Mouse (Mus musculus): Measurements from ENCODE around the gene Lrrc3. TPM values are rescaled to one million over a fixed set of nuclear protein-coding genes. Genes with fewer than 3 reads are reported as not detected.
"Not testable (repeated sequence)": the region's sequence is repeated elsewhere in the genome, so short reads cannot be mapped to it uniquely, and the experiment has no call there.

The Lrrc3 gene
- 3.5 and 4.7 TPM in 2 replicates for polyA plus RNA-seq (2015; fragmentation: Nextera tagmentation; extraction: Ambion mirVana)

DNA sequence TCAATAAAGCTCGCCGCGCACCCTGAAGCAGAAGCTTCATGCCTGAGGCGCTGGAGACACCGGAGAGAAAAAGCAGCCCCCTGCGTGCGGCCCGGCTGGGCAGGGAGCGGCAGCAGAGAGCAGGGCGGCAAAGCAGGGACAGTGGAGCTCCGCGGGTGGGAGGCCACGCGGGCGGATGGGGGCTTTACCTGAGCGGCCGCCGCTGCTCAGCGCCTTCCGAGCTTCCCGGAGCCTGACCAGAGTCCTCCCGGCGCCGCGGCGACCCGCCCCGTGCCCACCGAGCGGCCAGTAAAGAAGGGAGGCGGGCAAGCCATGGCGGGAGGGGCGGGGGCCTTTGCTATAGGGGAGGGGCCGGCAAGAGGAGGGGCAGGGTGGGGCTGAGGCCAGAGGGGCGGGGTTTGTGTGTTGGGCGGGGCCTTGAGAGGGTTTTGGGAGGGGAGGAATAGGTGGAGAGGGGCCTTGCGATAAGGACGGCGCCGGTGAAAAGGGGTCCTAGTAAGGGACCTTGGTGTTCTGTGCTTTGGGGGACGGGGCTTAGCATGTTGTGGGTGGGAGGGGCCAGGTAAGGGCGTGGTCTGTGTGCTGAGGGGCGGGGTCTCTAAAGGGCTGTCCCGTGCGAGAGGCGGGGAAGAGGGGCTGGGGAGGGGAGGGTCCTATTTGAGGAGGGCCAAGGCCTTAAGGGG lies at the start of gene Lrrc3:
Lrrc3 (minus strand) TSS at position 326 of the 683 bp plus-strand sequence.
- peak within 1 kb of the TSS; percentile 46 for H3K9ac ChIP-seq (ENCODE audit: low read length)
- under 1% methylated on average over 41 of the region's 46 CpGs for WGBS
- no peaks in the 10 kb centered on the region for H3K9me3 ChIP-seq (ENCODE audit: control insufficient read depth, low read length)
- peak within 1 kb of the TSS; percentile 69 for H3K4me2 ChIP-seq (ENCODE audit: low read depth, low read length)
- ATAC-seq (ENCODE audit: low read depth) = peak; percentile 87
- H3K4me3 ChIP-seq (ENCODE audit: low read length) = peak within 1 kb of the TSS; percentile 49
- H3K4me1 ChIP-seq (replicated peaks; ENCODE audit: control insufficient read depth, insufficient read depth, low read length) = peaks cover 12% of the 10 kb centered on the region
- H3K36me3 ChIP-seq (ENCODE audit: control insufficient read depth, insufficient read depth, low read length) = no peaks in the 10 kb centered on the region
- no peak within 1 kb of the TSS for H3K27ac ChIP-seq (ENCODE audit: low read length)
- no peaks in the 10 kb centered on the region for H3K27me3 ChIP-seq (ENCODE audit: control insufficient read depth, insufficient read depth, low read depth, low read length)

DNA sequence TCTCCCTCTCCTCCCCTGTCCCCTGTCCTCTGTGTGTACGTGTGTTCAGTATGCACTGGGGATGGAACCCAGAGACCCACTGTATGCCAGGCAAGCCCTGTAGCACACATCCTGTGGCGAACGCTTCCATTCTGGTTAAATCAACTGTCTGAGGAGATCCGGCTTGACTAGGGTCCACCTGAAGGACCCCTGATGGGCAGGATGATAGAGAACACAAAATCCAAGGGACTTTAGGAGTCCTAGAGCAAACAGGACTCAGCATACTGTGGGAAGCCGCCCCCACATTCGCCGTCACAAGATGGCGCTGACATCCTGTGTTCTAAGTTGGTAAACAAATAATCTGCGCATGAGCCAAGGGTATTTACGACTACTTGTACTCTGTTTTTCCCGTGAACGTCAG lies 48.1 kb upstream of the Lrrc3 start:
- H3K4me1 ChIP-seq (replicated peaks; ENCODE audit: control insufficient read depth, insufficient read depth, low read length); H3K4me3 ChIP-seq (ENCODE audit: low read length); H3K27me3 ChIP-seq (ENCODE audit: control insufficient read depth, insufficient read depth, low read depth, low read length); H3K4me2 ChIP-seq (ENCODE audit: low read depth, low read length); H3K9me3 ChIP-seq (ENCODE audit: control insufficient read depth, low read length); H3K9ac ChIP-seq (ENCODE audit: low read length); H3K36me3 ChIP-seq (ENCODE audit: control insufficient read depth, insufficient read depth, low read length); ATAC-seq (ENCODE audit: low read depth); H3K27ac ChIP-seq (ENCODE audit: low read length): not testable (repeated sequence)
- WGBS = 85% methylated on average over 8 of the region's 12 CpGs

DNA sequence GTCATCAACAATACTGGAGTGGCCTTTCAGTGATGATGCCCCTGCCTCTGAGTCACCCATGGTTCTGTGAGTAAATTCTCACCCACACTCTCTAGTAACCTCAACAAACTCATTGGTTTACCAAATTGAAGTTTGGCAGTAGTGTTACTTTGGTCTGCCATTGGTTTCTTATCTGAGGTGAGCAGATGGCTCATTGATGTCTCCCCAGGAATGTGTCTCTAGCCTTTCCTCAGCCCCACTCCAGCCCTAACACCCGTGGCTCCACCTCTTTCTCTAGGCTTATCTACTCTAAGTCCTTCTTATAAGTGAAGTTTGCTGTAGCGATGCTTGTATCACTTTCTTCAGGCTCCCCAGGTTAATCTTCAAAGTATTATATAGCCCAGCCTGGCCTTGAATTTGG lies 37.3 kb upstream of the Lrrc3 start:
- no peak overlapping the region for H3K4me3 ChIP-seq (ENCODE audit: low read length)
- H3K27ac ChIP-seq (ENCODE audit: low read length) = no peak overlapping the region
- no peaks in the 10 kb centered on the region for H3K27me3 ChIP-seq (ENCODE audit: control insufficient read depth, insufficient read depth, low read depth, low read length)
- 53% methylated on average over 2 of the region's 2 CpGs for WGBS
- H3K36me3 ChIP-seq (ENCODE audit: control insufficient read depth, insufficient read depth, low read length) = no peaks in the 10 kb centered on the region
- H3K9ac ChIP-seq (ENCODE audit: low read length) = no peak overlapping the region
- no peak overlapping the region for H3K4me2 ChIP-seq (ENCODE audit: low read depth, low read length)
- H3K9me3 ChIP-seq (ENCODE audit: control insufficient read depth, low read length) = no peaks in the 10 kb centered on the region
- ATAC-seq (ENCODE audit: low read depth) = no peak
- H3K4me1 ChIP-seq (replicated peaks; ENCODE audit: control insufficient read depth, insufficient read depth, low read length) = no peaks in the 10 kb centered on the region

DNA sequence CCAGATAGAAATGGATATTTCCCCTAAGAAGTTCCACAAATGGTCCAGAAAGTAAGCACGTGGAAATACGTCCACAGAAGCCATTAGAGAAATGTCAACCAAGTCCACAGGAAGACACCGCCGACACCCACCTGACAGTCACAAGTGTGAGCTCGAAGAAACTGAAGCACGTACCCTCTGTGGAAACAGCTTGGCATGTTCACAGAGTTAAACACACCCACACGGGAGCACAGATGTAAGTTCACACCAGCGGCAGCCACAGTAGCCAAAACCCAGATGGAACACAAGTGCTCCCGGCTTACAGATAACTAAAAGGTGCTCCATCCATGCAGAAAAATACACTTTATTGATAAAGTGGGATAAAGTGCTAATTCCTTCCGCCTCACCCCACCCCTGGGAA lies 25.0 kb upstream of the Lrrc3 start:
- WGBS = 59% methylated on average over 10 of the region's 10 CpGs
- H3K4me3 ChIP-seq (ENCODE audit: low read length) = no peak overlapping the region
- H3K4me1 ChIP-seq (replicated peaks; ENCODE audit: control insufficient read depth, insufficient read depth, low read length) = no peaks in the 10 kb centered on the region
- H3K27me3 ChIP-seq (ENCODE audit: control insufficient read depth, insufficient read depth, low read depth, low read length) = no peaks in the 10 kb centered on the region
- ATAC-seq (ENCODE audit: low read depth) = no peak
- no peaks in the 10 kb centered on the region for H3K9me3 ChIP-seq (ENCODE audit: control insufficient read depth, low read length)
- H3K9ac ChIP-seq (ENCODE audit: low read length) = no peak overlapping the region
- H3K36me3 ChIP-seq (ENCODE audit: control insufficient read depth, insufficient read depth, low read length) = no peaks in the 10 kb centered on the region
- no peak overlapping the region for H3K4me2 ChIP-seq (ENCODE audit: low read depth, low read length)
- H3K27ac ChIP-seq (ENCODE audit: low read length) = no peak overlapping the region

DNA sequence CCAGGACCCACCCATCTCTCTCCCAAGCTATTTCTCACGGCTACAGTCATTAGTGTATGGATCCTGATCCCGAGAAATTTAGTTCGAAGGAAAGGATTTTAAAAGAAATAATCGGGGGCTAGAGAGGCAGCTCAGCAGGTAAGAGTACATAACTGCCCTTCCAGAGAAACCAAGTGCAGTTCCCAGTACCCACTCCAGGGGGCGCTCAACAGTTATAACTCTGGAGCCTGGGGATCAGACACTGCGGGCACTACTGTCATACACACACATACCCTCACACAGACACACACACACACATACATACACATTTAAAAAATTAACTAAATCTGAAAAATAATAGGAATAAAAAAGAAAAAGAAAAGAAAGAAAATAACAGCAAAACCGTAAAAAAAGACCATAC lies 23.8 kb upstream of the Lrrc3 start:
- Histone ChIP-seq H3K4me2 (ENCODE audit: low read depth, low read length) (no peak overlapping the region), H3K27me3 (ENCODE audit: control insufficient read depth, insufficient read depth, low read depth, low read length) (no peaks in the 10 kb centered on the region), H3K4me1 (replicated peaks; ENCODE audit: control insufficient read depth, insufficient read depth, low read length) (no peaks in the 10 kb centered on the region), H3K4me3 (ENCODE audit: low read length) (no peak overlapping the region), H3K36me3 (ENCODE audit: control insufficient read depth, insufficient read depth, low read length) (no peaks in the 10 kb centered on the region), H3K9ac (ENCODE audit: low read length) (no peak overlapping the region), H3K9me3 (ENCODE audit: control insufficient read depth, low read length) (no peaks in the 10 kb centered on the region), H3K27ac (ENCODE audit: low read length) (no peak overlapping the region)
- 34% methylated on average over 7 of the region's 7 CpGs for WGBS
- ATAC-seq (ENCODE audit: low read depth) = no peak

DNA sequence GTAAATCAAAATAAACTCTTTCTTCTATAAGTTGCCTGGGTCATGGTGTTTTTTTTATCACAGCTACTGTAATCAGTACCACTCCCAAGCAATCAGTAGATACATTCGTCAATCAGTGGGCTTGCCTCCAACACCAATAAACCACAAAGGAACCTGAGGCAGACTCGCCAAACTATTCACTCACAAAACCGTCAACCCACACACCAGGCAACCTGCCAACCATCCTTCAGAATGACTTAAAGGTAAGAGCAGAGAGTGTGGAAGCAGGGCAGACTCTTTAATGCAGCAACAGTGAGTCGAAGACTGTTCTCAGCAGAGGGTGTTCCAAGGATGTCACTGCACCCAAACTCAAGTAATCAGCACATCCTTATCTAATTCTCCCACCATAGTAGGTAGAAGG lies 20.3 kb upstream of the Lrrc3 start:
- Histone ChIP-seq H3K4me2 (ENCODE audit: low read depth, low read length) (no peak overlapping the region), H3K27ac (ENCODE audit: low read length) (no peak overlapping the region), H3K27me3 (ENCODE audit: control insufficient read depth, insufficient read depth, low read depth, low read length) (no peaks in the 10 kb centered on the region), H3K9me3 (ENCODE audit: control insufficient read depth, low read length) (no peaks in the 10 kb centered on the region), H3K4me3 (ENCODE audit: low read length) (no peak overlapping the region), H3K36me3 (ENCODE audit: control insufficient read depth, insufficient read depth, low read length) (no peaks in the 10 kb centered on the region), H3K4me1 (replicated peaks; ENCODE audit: control insufficient read depth, insufficient read depth, low read length) (no peaks in the 10 kb centered on the region), H3K9ac (ENCODE audit: low read length) (no peak overlapping the region)
- WGBS = 65% methylated on average over 4 of the region's 4 CpGs
- ATAC-seq (ENCODE audit: low read depth) = no peak

DNA sequence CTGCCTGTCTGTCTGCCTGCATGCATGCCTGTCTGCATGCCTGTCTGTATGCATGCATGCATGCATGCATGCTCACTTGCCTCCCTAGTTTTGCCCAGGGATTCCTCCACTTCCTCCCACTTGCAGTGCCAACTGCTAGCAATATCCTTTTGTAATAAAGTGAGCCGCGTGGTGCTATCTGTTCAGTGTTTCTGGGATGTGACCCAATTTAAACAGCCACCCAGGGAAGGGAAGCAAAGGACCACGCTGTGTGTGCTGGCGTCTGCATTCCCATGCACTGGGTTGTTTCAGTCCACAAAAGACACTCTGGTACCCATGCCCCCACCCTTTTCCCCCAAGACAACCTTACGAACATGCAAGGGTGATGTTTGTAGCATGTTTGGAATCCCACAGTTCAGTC lies 18.7 kb upstream of the Lrrc3 start:
- H3K9me3 ChIP-seq (ENCODE audit: control insufficient read depth, low read length) = no peaks in the 10 kb centered on the region
- WGBS = 67% methylated on average over 5 of the region's 5 CpGs
- no peak overlapping the region for H3K4me2 ChIP-seq (ENCODE audit: low read depth, low read length)
- H3K36me3 ChIP-seq (ENCODE audit: control insufficient read depth, insufficient read depth, low read length) = no peaks in the 10 kb centered on the region
- H3K9ac ChIP-seq (ENCODE audit: low read length) = no peak overlapping the region
- no peak overlapping the region for H3K27ac ChIP-seq (ENCODE audit: low read length)
- H3K4me3 ChIP-seq (ENCODE audit: low read length) = no peak overlapping the region
- no peak for ATAC-seq (ENCODE audit: low read depth)
- no peaks in the 10 kb centered on the region for H3K4me1 ChIP-seq (replicated peaks; ENCODE audit: control insufficient read depth, insufficient read depth, low read length)
- H3K27me3 ChIP-seq (ENCODE audit: control insufficient read depth, insufficient read depth, low read depth, low read length) = no peaks in the 10 kb centered on the region

DNA sequence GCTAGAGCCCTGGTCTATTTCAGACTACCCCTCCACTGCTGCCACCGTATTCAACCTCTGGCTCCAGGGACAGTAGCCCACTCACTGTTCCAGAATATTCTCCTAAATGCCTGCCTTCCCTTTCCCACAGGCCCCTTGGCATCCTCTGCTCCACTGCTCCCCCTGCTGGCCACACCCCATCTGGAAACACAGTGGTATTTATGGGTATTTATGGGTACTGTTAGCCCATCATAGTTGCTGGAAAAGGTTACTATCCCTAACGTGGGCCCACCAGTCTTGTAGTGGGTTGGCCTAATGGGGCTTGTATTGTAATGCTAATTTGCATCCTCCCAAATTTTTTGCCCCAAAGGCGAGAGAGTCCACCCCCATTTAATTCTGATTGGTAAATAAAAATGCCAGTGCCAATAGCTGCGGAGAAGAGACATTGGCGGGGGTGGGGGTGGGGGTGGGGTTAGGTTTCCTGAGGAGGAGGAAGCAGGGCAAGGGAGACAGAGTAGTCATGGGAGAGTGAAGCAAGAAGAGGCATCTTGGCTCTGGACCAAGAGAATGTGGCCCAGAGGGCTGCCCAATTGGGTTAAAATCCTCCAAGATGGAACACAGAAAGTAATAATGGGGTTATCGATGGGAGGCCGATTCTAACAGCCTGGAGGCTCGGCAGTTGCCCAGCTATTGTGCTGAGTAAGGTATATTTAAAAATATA lies 14.4 kb upstream of the Lrrc3 start:
- no peak overlapping the region for H3K4me2 ChIP-seq (ENCODE audit: low read depth, low read length)
- H3K9ac ChIP-seq (ENCODE audit: low read length) = no peak overlapping the region
- no peak overlapping the region for H3K27ac ChIP-seq (ENCODE audit: low read length)
- H3K27me3 ChIP-seq (ENCODE audit: control insufficient read depth, insufficient read depth, low read depth, low read length) = no peaks in the 10 kb centered on the region
- H3K4me1 ChIP-seq (replicated peaks; ENCODE audit: control insufficient read depth, insufficient read depth, low read length) = no peaks in the 10 kb centered on the region
- no peaks in the 10 kb centered on the region for H3K36me3 ChIP-seq (ENCODE audit: control insufficient read depth, insufficient read depth, low read length)
- no peak for ATAC-seq (ENCODE audit: low read depth)
- H3K4me3 ChIP-seq (ENCODE audit: low read length) = no peak overlapping the region
- no peaks in the 10 kb centered on the region for H3K9me3 ChIP-seq (ENCODE audit: control insufficient read depth, low read length)
- WGBS = 65% methylated on average over 8 of the region's 8 CpGs

DNA sequence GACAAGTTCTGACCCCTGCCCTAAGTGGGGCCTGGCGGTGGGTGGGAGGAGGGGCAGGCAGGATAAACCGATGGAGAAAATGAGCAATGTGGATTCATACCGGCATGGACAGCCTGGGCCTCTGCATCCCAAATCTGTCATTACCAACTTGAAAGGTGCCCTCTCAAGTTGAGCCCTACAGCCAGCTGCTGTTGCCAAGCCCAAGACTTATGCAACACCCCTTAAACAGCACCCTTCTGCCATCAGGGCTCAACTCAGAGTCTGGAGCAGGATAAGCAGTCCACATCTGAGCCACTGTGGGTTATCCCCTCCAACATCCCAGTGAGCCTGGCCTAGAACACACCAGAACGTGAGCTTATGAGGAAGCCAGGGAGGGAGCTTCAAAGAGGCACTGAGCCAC lies 11.0 kb upstream of the Lrrc3 start:
- no peaks in the 10 kb centered on the region for H3K9me3 ChIP-seq (ENCODE audit: control insufficient read depth, low read length)
- no peak overlapping the region for H3K4me2 ChIP-seq (ENCODE audit: low read depth, low read length)
- no peaks in the 10 kb centered on the region for H3K4me1 ChIP-seq (replicated peaks; ENCODE audit: control insufficient read depth, insufficient read depth, low read length)
- no peaks in the 10 kb centered on the region for H3K27me3 ChIP-seq (ENCODE audit: control insufficient read depth, insufficient read depth, low read depth, low read length)
- WGBS = 68% methylated on average over 4 of the region's 4 CpGs
- no peak for ATAC-seq (ENCODE audit: low read depth)
- H3K9ac ChIP-seq (ENCODE audit: low read length) = no peak overlapping the region
- H3K27ac ChIP-seq (ENCODE audit: low read length) = no peak overlapping the region
- H3K36me3 ChIP-seq (ENCODE audit: control insufficient read depth, insufficient read depth, low read length) = no peaks in the 10 kb centered on the region
- no peak overlapping the region for H3K4me3 ChIP-seq (ENCODE audit: low read length)
